Mouse (Mus musculus): ENCODE measurements around the gene Cacna1i. TPM values are rescaled to one million over a fixed set of nuclear protein-coding genes. Genes with fewer than 3 reads are reported as not detected.

Cacna1i gene
- total RNA-seq, 4 experiments from 2014 or later, result 0.32 to 1.0 (median 0.77) TPM

DNA sequence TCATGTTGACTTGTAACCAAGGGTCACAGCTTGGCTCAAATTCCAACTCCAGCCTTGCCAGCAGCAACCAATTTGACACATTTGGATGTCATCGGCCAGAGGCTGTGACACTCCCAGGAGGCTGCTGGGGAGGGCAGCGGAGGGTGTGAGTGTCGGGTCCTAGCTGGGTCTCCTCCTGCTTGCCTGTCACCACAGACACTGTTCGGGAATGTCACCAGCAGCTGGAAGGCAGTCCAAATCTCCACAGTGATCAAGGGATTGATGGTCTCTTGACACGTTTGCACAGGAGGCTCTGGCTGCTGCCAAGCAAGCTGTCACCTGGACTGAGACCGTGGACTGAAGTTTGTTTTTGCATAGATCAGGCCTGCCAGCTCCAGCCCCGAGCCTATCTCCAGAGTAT, 123.6 kb downstream of the Cacna1i start:
- no peak for DNase-seq

DNA sequence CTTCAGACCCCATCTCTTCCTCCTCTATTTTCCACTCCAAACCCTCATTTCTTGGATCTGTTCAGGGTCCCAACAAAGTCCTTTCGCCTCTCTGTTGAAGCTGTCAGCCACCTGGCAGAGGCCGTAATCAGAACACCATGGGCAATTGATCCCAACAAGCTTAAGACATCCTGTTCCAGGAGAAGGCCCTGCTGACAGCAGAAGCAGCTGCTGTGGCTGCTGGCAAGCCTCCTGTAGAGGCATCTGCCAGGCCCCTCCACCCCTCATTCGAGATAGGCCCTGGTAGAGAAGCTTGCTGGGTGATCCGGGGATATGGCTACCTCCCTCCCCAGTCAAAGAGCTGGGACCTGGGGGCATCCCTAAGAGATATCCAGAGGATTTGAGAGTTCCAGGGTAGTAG, 126.0 kb downstream of the Cacna1i start:
- no peak for DNase-seq

DNA sequence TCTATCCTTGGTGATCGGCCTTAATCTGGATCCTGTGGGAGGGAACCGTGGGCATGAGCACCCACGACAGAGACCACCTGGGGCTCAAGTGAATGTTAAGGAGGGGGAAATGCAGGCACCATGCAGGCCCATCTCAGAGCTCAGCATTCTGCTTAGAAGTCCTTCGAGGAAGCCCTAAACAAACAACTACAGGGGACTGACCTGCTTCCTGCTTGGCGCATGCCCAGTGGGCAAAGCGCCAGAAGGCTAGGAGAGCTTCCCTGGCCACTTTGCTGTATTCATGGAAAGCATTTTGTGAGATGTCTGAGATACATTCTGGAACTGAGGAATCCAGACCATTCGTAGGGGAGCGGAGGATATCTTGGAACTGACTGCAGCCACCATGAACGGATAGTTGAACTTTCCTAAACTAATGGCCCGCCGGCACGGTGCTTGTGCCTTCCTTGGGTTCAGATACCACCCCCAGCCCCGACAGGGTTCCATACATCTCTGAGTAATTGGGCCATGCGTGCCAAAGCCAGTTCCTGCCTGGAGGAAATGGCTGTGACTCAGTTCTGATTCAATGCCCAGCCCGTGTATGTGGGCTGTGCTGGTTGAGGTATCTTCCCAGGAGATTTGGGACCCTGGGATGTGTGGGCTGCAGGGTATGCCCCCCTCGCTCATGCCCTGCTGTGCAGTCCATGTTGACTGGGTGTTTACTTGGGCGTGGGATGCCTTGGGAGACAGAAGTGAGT, 127.1 kb downstream of the Cacna1i start:
- no peak for DNase-seq

DNA sequence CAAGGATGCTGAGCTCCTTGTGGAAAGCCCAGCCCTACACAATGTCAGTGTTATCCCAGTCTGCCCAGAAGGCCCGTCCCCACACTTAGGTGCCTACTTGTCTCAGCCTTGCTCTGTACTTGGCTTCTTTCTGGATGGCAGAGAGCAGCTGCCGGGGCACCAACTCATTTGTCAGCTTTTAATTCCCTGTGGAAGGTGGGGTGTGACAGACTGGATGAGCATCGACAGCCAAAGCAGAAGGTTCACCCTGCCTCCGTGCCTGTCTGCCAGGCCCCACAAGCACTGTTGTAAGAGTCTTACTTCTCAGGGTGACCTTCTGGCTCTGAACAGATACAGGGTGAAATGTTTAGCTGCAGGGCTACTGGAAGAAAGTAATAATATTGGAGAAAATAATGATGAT, 128.1 kb downstream of the Cacna1i start:
- DNase-seq, result no peak

DNA sequence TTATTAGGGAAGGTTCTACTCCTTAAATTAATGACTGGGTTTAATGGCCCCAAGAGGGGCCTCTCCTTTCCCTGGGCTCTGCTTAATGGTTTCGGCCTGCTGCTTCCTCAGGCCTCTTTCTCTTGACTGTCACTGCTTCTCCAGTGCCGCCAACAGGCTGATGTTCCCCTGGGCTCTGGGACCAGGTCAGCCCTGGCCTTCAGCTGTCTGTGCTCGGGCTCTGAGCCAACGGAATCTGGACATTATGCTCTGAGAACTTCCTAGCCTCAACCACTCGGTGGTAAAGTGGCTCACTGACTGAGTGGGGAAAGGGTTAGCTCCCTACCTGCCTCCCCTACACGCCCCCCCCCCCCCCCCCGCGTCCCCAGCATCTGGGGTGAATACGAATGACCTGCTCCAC, 130.0 kb downstream of the Cacna1i start:
- DNase-seq, result peak; percentile 25

DNA sequence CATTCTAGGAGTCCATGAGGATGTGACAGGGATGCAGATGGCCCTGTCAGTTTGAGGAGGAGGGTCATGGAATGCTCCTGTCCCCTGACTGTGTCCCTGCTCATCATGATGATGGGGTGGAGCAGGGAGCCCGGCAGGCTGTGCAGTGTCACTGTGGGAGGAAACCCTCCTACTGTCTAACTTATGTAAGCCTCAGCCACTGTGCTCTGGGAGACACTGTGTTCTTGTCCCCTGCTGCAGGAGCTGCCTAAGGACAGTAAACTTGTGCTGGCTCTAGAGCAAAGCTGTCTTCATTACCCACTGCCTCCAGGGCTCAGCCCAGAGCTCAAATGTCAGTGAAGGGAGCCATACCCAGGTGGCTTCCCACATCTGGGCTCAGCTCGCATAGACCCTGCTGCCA, 131.1 kb downstream of the Cacna1i start:
- no peak for DNase-seq

GRCm38 (mm10) chr15:80430324-80430723, 143.3 kb downstream of the Cacna1i start:
- DNase-seq, result no peak

GRCm38 (mm10) chr15:80436961-80437360, 149.9 kb downstream of the Cacna1i start:
- no peak for DNase-seq

- DNase-seq, result no peak
These were observed 151.0 kb downstream of the Cacna1i start for GRCm38 (mm10) chr15:80437996-80438395.

DNA sequence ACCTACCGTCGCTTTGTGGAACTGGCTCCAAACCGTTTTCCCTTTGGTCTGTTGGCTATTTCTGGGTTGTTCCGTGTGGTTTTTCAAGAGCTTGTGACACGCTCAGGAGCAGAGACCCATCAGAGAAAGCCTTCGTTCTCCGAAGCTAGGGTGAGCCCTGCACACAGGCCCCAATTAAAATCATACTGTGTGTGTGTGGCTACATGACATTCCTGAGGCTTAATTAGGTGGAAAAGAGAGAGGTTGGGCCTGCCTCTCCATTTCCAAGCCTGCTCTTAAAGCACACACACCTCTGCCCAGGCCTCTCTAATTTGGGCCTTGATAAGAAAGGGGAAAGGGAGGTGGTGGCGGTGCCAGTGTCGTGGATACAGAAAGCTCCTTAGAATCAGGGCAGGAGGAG, 151.4 kb downstream of the Cacna1i start:
- DNase-seq, result no peak

- DNase-seq, result no peak
These were observed 153.2 kb downstream of the Cacna1i start for GRCm38 (mm10) chr15:80440195-80440594.

DNA sequence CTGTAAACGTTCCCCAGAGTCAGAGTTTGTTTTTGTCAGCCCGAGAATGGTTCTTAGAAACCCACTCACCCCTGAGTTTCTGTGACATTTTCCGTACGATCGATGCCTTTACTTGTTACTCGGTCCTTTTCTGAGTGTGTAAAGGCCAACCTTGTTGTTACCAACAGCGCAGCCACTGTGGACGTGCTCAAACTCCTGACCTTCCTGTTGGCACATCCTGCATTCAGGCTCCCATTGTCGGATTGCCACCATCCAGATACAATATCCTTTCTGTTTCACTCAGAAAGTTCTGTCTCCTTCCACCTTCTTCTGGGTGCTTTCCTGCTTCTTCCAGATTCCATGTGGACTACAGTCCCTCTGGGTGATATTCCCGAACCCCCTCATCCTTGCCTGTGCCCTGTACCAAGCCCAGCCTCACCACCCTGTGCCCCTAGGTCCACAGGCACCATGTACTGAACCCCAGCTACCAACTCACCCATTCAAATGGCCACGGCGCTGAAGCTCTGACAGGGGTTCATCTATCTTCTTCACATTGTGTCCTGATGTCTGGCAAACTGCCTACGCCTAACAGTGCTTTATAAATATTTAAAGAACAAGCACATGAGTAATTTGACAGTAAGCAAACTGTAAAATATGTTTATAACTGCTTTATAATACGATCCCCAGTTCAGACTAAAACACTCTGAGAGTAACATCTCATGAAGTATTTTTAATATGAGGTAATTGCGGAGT, 159.1 kb downstream of the Cacna1i start:
- no peak for DNase-seq

Other genes with a start within 250 kb of the Cacna1i start
- gene Syngr1, start 195.9 kb upstream of the Cacna1i start, total RNA-seq (2022), result 10 to 100 TPM; 32.7 to 65.7 (median 48.7) TPM
- gene Rpl3, start 195.4 kb upstream of the Cacna1i start, total RNA-seq (2022), result 100 to 1,000 TPM; 541 to 649 (median 631) TPM
- gene Tab1, start 154.1 kb upstream of the Cacna1i start, total RNA-seq (2022), result 10 to 100 TPM; 16.2 to 31.8 (median 26.8) TPM
- gene Mgat3, start 113.5 kb upstream of the Cacna1i start, total RNA-seq (2022), result 10 to 100 TPM in 3 of 4 experiments, 1 to 10 TPM in 1; 8.5 to 13.0 (median 11.6) TPM
- gene Mief1, start 53.2 kb upstream of the Cacna1i start, total RNA-seq (2022), result 10 to 100 TPM; 44.4 to 49.4 (median 48.5) TPM
- gene AC140267.1, start 51.4 kb upstream of the Cacna1i start, total RNA-seq (2022), result 10 to 100 TPM in 3 of 4 experiments, 1 to 10 TPM in 1; 8.7 to 29.0 (median 17.7) TPM
- gene Atf4, start 32.1 kb upstream of the Cacna1i start, total RNA-seq (2022), result 100 to 1,000 TPM; 141 to 245 (median 164) TPM
- gene Rps19bp1, start 22.9 kb upstream of the Cacna1i start, total RNA-seq (2022), result 10 to 100 TPM; 32.7 to 41.0 (median 38.4) TPM